Comparison of ENCODE assay signal across 23 mouse cellular contexts in the genomic region with DNA sequence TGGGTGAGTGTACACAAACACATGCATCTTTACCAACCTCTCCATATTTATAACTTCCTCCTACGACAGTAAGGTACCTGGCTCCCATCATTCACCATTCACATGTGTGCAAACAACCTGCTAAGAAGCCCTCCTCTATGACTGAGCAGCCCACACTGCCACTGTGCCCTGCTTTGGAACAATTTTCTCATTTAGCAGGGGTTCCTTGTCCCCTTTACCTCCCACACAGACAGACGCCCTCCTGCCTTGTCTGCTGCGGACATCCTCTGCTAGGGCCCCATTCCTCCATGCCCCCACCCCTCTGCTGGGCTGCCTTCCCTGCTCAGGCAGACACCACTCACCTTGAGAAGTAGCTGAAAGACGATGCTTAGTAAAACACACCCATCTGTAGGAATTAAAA. TPM values are rescaled to one million over a fixed set of nuclear protein-coding genes. Genes with fewer than 3 reads are reported as not detected.
DNase-seq lines count a peak whose midpoint lies in the region; ATAC-seq and TF ChIP-seq lines count a peak whose summit lies in the region.
"Had no signal": no experiment of that assay in that cellular context is flagged by ENCODE, and none has a peak within 500 bp of the region (broad histone marks: within the 10 kb centered on the region; RNA-seq: fewer than 3 reads in every experiment).

No protein-coding gene starts in this region.

- no peak overlapping the region for H3K9ac ChIP-seq in midbrain, embryonic 13.5 days (replicated peaks)
- H3K9ac ChIP-seq: embryonic facial prominence, embryonic 12.5 days; forebrain, embryonic 12.5 days; forebrain, postnatal 0 days had no signal

- no peaks in the 10 kb centered on the region for H3K36me3 ChIP-seq in midbrain, embryonic 13.5 days
- H3K36me3 ChIP-seq: embryonic facial prominence, embryonic 10.5 days; embryonic facial prominence, embryonic 12.5 days; forebrain, embryonic 12.5 days had no signal

- no peaks in the 10 kb centered on the region for H3K9me3 ChIP-seq in midbrain, embryonic 13.5 days
- H3K9me3 ChIP-seq: embryonic facial prominence, embryonic 10.5 days; embryonic facial prominence, embryonic 12.5 days; forebrain, embryonic 12.5 days had no signal

- peak overlapping the region; percentile 23; the same call in 1 of the 2 replicates for H3K27ac ChIP-seq in layer of hippocampus, adult 2 months
- H3K27ac ChIP-seq in midbrain, embryonic 13.5 days, result no peak overlapping the region
- H3K27ac ChIP-seq: embryonic facial prominence, embryonic 10.5 days; embryonic facial prominence, embryonic 12.5 days; forebrain, embryonic 12.5 days had no signal

- no peaks in the 10 kb centered on the region for H3K27me3 ChIP-seq in midbrain, embryonic 13.5 days
- H3K27me3 ChIP-seq: embryonic facial prominence, embryonic 12.5 days; forebrain, embryonic 12.5 days had no signal

- peak overlapping the region; percentile 7; the same call in 1 of the 2 replicates for H3K4me3 ChIP-seq in layer of hippocampus, adult 2 months
- no peak overlapping the region for H3K4me3 ChIP-seq in midbrain, embryonic 13.5 days (replicated peaks)
- H3K4me3 ChIP-seq: embryonic facial prominence, embryonic 10.5 days; embryonic facial prominence, embryonic 12.5 days; forebrain, embryonic 12.5 days had no signal

- TF ChIP-seq CTCF in layer of hippocampus, adult 2 months (conservative IDR thresholded peaks at IDR 0.05), result no peak

- no peak overlapping the region for H3K4me2 ChIP-seq in midbrain, embryonic 13.5 days (replicated peaks)
- H3K4me2 ChIP-seq: embryonic facial prominence, embryonic 12.5 days; forebrain, embryonic 12.5 days had no signal

- ATAC-seq in midbrain, embryonic 13.5 days, result no peak
- ATAC-seq: activated CD4-positive, CD25-positive, alpha-beta regulatory T cell, adult 4 months; forebrain, embryonic 14.5 days; forebrain, postnatal 0 days had no signal

- no peaks in the 10 kb centered on the region for H3K4me1 ChIP-seq in midbrain, embryonic 13.5 days (replicated peaks)

- peak; percentile 70 for DNase-seq in heart, adult 11 months
- DNase-seq in heart, postnatal 4 days, result no peak
- no peak for DNase-seq in layer of hippocampus, adult 2 months (ENCODE audit: low spot score in 2 of 2)
- no peak for DNase-seq in layer of hippocampus, postnatal 14 days (ENCODE audit: low spot score in 2 of 2)
- DNase-seq in ES-CJ7 (ENCODE audit: low read depth, low spot score), result peak; percentile 19
- DNase-seq in adrenal gland, postnatal 36 days, result no peak
- DNase-seq: adrenal gland, adult 8-10 months; adrenal gland, postnatal 25 days; cerebellum, adult 11-12 months; cerebellum, adult 9-10 months; cerebellum, postnatal 10 days; cerebellum, postnatal 25 days; forebrain, postnatal 0 days had no signal

- 74% methylated on average over 4 of the region's 4 CpGs for WGBS in midbrain, embryonic 13.5 days

RNA-seq across cellular contexts. Expression of a gene that starts 20.2 kb away (rescaled TPM):
- under 1 TPM; 0.34 to 0.41 TPM for total RNA-seq in heart, postnatal 4 days (2021)
- 10 to 100 TPM; 56.2 to 56.3 TPM for total RNA-seq in layer of hippocampus, adult 2 months (2021)
- total RNA-seq in layer of hippocampus, postnatal 14 days (2021), result 10 to 100 TPM; 41.6 to 52.1 TPM
- total RNA-seq in adrenal gland, postnatal 36 days (2021), result not detected
- not detected in 2 replicates for polyA plus RNA-seq in midbrain, embryonic 13.5 days (2015; fragmentation: Nextera tagmentation; extraction: Ambion mirVana)
- total RNA-seq: adrenal gland, adult 18-20 months; adrenal gland, postnatal 25 days; ES-E14; MEL had no signal
- polyA plus RNA-seq: C2C12; forebrain, embryonic 14.5 days had no signal

RNA-seq across cellular contexts. Expression of a gene that starts 28.1 kb away (rescaled TPM):
- total RNA-seq in heart, postnatal 4 days (2021), result under 1 TPM; 0.36 to 0.95 TPM
- total RNA-seq in layer of hippocampus, adult 2 months (2021), result under 1 TPM in 1 of 2 experiments, not detected in 1; 0.25 TPM
- not detected for total RNA-seq in layer of hippocampus, postnatal 14 days (2021)
- total RNA-seq in adrenal gland, postnatal 36 days (2021), result under 1 TPM; 0.17 to 0.20 TPM
- polyA plus RNA-seq in midbrain, embryonic 13.5 days (2015; fragmentation: Nextera tagmentation; extraction: Ambion mirVana), result not detected in 2 replicates
- total RNA-seq: adrenal gland, postnatal 25 days; ES-E14; forebrain, postnatal 0 days; MEL had no signal
- polyA plus RNA-seq: activated CD4-positive, CD25-positive, alpha-beta regulatory T cell, adult 4 months; C2C12; embryonic facial prominence, embryonic 10.5 days; forebrain, embryonic 12.5 days; forebrain, embryonic 14.5 days; forebrain, postnatal 0 days had no signal

Comparison
In these comparisons a context has a peak if more than half of its experiments do, and no peak if none do; other contexts are left out.
1. DNase-seq: peak in heart, adult 11 months (single experiment) and ES-CJ7 (single experiment); none in heart, postnatal 4 days (single experiment), layer of hippocampus, adult 2 months (0 of 2), layer of hippocampus, postnatal 14 days (0 of 2) and adrenal gland, postnatal 36 days (0 of 2).
2. RNA of a gene that starts 20.2 kb away (total RNA-seq): 56.2 to 56.3 TPM in layer of hippocampus, adult 2 months and 41.6 to 52.1 TPM in layer of hippocampus, postnatal 14 days; 0.34 to 0.41 TPM in heart, postnatal 4 days and not detected in adrenal gland, postnatal 36 days; every median in the first group is over 10 times any median in the second.